Mouse (Mus musculus): ENCODE measurements around the gene Ntrk1.

The Ntrk1 gene

DNA sequence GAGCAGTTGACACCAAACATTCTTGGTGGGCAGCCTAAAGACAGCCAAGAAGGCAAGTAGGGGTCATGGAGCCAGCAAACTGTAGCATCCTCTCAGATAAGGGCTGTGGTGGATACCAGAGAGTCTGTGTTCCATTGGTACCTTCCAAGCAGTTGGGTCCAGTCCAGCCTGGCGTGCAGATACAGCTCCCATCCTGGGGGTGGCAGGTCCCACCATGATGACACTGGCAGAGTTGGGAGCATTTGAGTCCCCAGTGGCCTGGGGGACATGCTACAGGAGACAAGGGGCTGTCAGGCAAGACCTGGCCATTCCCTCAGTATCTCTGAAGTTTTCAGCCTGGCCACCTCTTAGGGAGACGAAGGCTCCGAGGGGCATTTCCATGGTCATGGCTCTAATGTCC, 42.4 kb downstream of the Ntrk1 start:
- no peak for DNase-seq (ENCODE audit: low spot score in 2 of 2)

DNA sequence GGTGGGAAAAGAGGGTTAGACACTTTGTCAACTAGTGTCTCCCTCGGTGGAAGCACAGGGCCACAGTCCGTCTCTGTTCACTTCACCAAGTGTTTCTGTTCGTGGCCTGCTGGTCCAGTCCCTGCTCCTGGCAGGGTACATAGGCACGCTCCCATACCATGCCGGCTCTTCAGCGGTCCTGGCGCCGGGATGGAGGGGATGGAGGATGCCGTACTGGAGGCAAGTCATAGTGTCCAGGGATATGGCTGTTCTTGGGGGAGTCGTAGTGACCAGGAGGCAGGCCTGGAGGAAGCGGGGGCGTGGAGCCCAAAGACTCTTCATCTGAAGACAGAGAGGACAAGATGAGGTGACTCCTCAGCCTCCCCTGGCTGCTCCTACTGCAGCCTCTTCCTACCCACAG, 45.0 kb downstream of the Ntrk1 start:
- DNase-seq (ENCODE audit: low spot score in 2 of 2), result no peak

DNA sequence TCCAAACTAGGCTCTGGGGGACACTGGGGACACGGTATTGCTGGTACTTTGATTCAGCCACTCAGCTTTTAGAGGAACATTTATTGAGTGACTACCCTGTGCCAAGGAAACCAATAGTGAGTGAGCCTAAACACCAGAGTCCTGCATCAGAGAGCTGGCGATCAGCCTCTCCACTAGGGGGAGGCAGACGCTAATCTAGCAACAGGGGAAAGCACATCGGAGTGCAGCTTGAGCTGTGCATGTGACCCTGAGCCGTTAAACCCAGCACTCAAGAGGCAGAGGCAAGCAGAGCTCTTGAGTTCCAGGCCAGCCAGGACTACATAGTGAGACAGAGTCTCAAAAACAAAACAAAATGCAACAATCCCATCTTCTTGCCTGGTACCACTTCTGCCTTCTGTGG, 45.9 kb downstream of the Ntrk1 start:
- DNase-seq (ENCODE audit: low spot score in 2 of 2), result peak; percentile 33 to 58

DNA sequence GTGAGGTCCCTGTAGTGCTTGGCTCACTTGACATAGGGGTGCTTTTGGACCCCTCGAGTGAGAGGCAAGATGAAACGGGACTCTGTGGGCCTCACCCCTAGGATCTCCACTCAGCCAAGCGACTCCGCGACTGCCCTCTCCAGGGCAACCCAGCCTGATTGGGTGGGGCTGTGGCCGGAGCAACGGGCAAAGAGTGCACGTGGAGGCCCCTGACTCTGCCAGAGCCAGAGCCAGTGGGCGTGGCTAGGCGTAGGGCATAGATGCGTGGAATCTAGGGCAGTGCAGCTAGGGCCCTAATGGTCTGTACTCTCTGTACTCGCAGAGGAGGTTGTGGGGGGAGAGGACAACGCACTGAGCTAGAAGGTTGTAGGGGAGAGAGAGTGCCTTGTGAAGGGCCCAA, 46.5 kb downstream of the Ntrk1 start, which contains the start of gene Lrrc71:
Gene Lrrc71, minus strand, starts transcription at position 195 of the 400 bp plus-strand sequence.
- DNase-seq (ENCODE audit: low spot score in 2 of 2), result no peak

DNA sequence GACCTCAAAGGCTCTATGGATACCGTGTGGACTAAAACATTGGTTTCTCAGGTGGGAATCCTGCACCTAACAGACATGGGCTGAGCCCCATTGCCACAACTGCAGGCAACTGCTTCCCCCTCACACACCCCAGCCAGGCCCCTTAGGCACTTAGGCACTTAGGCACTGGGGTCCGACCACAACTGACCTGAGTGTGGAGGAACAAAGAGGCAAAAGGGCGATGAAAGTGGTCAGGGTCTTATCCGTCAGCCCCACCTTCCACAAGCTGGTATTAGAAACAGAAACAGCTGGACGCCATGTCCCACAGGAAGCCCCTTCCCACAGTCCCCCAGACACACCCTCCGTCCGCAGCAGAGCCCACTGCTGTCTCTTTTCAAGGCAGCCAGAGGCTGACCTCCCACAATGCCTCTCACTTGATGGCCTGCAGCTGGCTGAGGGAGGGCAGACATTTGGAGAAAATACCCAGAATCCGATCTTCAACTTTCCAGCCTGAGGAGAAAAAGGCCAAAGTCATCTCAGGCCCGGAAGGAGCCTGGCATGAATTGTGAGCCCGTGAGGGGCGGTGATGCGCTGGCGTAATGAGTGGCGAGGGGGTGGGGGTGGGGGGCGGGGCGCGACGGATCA, 49.8 kb downstream of the Ntrk1 start:
- no peak for DNase-seq (ENCODE audit: low spot score in 2 of 2)

DNA sequence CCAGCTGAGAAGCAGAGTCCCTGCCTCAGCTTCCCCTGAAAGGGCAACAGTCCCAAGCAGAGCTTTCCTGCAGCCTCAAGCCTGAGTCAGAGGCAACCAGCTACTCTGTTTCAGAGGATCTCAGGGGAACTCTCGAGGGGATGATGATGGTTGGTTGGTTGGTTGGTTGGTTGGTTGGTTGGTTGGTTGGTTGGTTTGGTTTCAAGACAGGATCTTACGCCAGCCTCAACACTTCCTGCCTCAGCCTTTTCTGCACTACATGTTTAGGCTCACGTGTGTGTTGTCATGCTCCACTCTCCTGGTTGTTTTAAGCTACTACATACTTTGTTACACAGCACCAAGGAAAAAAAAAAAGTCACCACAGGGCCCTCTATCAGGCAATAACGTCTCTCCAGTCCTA, 51.0 kb downstream of the Ntrk1 start:
- no peak for DNase-seq (ENCODE audit: low spot score in 2 of 2)

DNA sequence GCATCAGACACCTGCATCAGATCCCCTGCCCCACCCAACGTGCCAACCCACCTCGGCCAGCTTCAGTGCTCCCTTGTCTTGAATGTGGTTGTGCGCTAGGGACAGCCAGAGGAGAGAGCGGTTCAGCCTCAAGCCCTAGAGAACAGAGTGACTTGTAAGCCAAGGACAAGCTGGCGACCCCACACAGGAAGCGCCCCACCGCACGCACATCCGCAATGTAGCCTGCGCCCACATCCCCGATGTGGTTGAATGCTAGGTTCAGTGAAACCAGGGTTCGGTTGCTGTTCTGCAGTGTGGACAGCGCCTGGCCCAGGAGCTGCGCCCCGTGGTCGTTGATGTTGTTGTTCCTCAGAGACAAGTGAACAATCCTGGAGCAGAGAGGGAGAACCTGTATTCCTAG, 52.2 kb downstream of the Ntrk1 start:
- DNase-seq (ENCODE audit: low spot score in 2 of 2), result no peak

DNA sequence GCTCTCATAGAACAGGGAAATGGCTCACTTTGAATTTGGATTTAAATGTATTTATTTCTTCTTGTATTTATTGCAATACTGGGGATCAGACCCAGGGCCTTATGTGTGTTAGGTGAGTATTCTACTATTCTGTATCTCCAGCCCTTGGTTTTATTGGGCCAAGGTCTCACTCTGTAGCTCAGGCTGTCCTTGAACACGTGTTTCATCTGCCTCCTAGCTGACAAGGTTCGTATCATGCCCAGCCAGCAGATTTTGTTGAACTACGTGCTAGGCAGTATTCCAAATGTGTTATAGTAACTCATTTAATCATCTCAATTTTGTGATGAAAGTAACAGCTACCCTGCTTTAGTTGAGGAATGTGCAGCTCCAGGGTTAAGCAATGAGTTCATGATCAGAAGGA, 52.9 kb downstream of the Ntrk1 start:
- no peak for DNase-seq (ENCODE audit: low spot score in 2 of 2)

DNA sequence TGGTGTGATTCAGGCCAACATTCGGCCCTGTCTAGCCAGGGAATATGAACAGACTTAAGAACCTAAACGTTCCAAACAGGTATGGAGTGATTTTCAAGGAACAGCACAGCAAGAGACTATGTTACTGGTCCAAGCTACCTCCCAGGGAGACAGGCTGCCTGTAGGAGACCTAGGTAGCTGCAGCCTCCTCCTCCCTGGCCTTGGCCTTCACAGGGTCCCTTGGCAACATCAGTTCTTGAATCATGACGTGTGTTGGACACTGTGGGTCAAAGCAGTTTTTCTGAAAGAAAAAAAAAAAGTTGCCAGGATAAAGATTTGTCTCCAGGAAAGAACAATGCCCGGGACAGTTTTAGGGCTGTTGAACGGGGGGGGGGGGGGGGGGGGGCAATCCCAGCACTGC, 56.1 kb downstream of the Ntrk1 start:
- no peak for DNase-seq (ENCODE audit: low spot score in 2 of 2)

DNA sequence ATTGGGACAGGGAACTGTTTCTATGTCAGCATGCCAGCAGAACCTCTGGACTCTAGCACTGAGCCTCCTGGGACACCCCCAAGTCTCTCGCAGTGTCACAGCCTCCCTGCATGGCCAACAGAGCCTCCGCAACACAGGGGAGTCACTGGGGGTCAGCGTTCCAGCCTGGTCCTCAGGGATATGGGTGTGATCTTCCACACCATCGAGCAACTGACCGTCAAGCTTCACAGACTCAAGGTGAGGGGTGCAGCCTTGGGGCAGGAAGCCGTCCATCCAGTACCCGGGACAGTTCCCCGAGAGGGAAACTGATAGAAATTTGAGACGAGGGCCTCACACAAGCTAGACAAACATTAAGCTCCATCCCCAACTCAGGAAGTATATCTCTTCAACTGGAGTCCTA, 59.6 kb downstream of the Ntrk1 start:
- no peak for DNase-seq (ENCODE audit: low spot score in 2 of 2)

DNA sequence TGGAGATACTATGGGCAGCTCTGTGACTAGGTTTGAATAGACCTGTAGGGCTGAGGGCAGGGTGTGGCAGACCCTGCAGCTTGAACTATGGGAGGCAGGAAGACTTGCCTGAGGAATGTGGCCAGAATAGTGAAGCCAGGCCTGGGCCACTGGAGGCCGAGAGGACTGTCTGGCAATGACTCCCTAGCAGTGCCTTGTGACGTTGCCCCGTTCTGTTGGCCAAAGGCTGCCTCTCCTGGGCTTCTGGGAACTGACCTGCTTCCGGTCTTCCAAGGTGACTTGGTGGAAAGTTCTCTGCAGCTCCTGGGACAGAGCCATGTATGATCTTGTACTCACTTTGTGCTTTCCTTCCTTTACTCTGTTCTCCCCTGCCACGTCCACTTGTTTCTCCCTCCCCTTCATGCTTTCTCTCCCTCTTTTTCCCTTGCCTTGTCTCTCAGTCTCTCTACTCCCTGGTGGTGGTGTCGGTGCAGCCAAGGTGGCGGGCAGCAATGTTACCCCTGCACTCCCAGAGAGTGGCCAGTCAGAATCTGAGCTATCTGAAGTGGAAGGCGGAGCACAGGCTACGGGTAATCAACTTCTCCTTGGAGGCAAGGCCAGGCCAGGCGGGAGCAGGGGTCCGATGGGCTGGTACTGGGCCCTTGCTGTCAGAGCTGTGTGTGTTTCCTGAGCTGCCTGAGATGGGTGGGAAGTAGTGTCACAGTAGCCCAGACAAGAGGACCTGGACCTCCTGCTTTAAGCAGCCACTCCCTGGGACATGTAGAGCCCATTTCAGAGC, 60.8 kb downstream of the Ntrk1 start:
- no peak for DNase-seq (ENCODE audit: low spot score in 2 of 2)

DNA sequence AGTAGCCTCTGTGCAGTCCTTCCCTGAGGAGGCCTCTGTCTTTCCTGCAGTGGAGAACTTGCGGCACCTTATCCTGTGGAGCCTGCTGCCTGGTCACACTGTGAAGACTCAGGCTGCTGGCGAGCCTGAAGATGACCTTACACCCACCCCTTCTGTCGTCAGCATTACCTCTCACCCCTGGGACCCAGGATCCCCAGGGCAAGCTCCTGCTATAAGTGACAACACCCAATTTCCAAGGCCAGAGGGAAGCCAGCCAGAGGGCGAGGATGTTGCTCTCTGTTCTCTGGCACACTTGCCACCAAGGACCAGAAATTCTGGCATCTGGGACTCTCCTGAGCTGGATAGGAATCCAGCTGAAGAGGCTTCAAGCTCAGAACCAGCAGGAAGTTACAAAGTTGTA, 61.9 kb downstream of the Ntrk1 start:
- DNase-seq (ENCODE audit: low spot score in 2 of 2), result no peak

DNA sequence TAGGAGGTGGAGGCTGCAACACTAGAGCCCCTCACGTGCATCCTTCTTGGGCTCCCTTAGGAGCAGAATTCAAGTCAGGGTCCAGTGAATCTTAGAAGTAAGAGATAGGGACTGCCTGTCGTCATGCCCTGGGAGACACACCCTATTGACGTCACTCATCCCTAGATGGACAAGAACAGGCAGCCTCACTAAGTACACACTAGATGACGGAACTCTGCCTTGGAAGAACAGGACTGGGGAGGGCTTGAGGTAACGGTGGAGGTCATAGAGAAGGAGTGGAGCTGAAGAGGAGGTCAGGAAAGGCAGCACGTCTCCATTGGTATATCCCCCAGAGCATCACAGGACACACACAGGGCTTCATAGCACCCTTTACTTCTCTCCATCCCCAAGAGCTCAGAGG, 66.3 kb downstream of the Ntrk1 start:
- no peak for DNase-seq (ENCODE audit: low spot score in 2 of 2)
